Mouse (Mus musculus) left cerebral cortex, adult 8-10 months (tissue): ENCODE results near the gene Fkbp6. TPM values are rescaled to one million over a fixed set of nuclear protein-coding genes. Genes with fewer than 3 reads are reported as not detected.

Source experiments
- microRNA-seq, 2 experiments: library from miRNA; unstranded; fragments of <30 nt; microRNA quantifications; one replicate each; pipeline ENCODE4 v1.2.0; 2022
- total RNA-seq, 4 experiments: library from RNA; stranded (reverse); gene quantifications; 2 replicates each; pipeline ENCODE4 v1.2.4; 2022

Fkbp6 gene
- total RNA-seq, 4 experiments from 2014 or later: 0.78 TPM; not detected in 3

Small RNAs within 50 kb of the gene (microRNA-seq; reads per million reads assigned to microRNA genes)
- gene Mir7033: 0.44 to 1.9 reads per million in 2 experiments

Other genes starting within 250 kb of the Fkbp6 start
- gene Tbl2, start 200.4 kb downstream of the Fkbp6 start, total RNA-seq: 10 to 100 TPM; 22.9 to 28.7 (median 27.5) TPM
- 10 to 100 TPM; 51.9 to 65.5 (median 57.1) TPM for gene Bcl7b, start 181.8 kb downstream of the Fkbp6 start, total RNA-seq
- 10 to 100 TPM; 69.3 to 77.7 (median 73.6) TPM for gene Baz1b, start 162.8 kb downstream of the Fkbp6 start, total RNA-seq
- gene Fzd9, start 98.8 kb downstream of the Fkbp6 start, total RNA-seq: 1 to 10 TPM; 4.3 to 6.5 (median 5.4) TPM
- gene Trim50, start 3.3 kb upstream of the Fkbp6 start, total RNA-seq: not detected
- gene Nsun5, start 19.9 kb upstream of the Fkbp6 start, total RNA-seq: 10 to 100 TPM; 13.6 to 22.3 (median 20.3) TPM
- gene Pom121, start 44.5 kb upstream of the Fkbp6 start, total RNA-seq: 10 to 100 TPM; 40.9 to 47.1 (median 44.0) TPM
- gene Hip1, start 195.1 kb upstream of the Fkbp6 start, total RNA-seq: 10 to 100 TPM; 41.3 to 47.8 (median 45.0) TPM
- not detected for gene Ccl26, start 213.5 kb upstream of the Fkbp6 start, total RNA-seq
- gene Ccl24, start 223.0 kb upstream of the Fkbp6 start, total RNA-seq: not detected